Mouse (Mus musculus): ENCODE data around the gene Golga2.

DNA sequence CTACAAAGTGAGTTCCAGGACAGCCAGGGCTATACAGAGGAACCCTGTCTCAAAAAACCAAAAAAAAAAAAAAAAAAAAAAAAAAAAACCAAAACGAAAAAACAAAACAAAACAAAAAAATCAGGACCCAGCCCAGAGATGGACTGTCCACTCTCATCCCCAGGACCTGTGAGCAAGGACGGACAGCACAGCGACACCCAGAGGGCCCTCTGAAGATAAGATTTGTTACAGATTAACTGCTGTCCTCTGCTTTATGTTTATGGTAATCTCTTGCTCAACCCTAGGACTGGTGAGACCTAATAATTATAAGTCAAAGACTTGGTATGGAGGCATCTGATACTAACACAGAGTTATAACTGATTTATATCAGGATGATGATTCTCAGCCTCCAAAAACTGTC, 11.4 kb upstream of the Golga2 start:
- no peak for TF ChIP-seq CTCF (IDR thresholded peaks at IDR 0.05; ENCODE audit: low read depth)
- TF ChIP-seq EP300 (IDR thresholded peaks at IDR 0.05; ENCODE audit: low read depth), result no peak

All from heart, postnatal 0 days (tissue).